Mouse (Mus musculus) layer of hippocampus, adult 11-12 months (tissue): ENCODE data around the gene Ceacam19.
A peak's percentile ranks its signal among the peaks of the same experiment; 100 is the strongest.

Source experiments
- DNase-seq: peaks from one replicate; pipeline ENCODE4 v3.0.0; 2022; ENCODE audit warnings: low spot score

Ceacam19 gene

GRCm38 (mm10) chr7:19880754-19881153 lies 7.0 kb downstream of the Ceacam19 start:
- no peak for DNase-seq

GRCm38 (mm10) chr7:19876781-19877425 lies 10.9 kb downstream of the Ceacam19 start:
- DNase-seq: no peak

- DNase-seq: peak; percentile 63
Measured at GRCm38 (mm10) chr7:19875948-19876682, 11.7 kb downstream of the Ceacam19 start.

GRCm38 (mm10) chr7:19871943-19872601 lies 15.7 kb downstream of the Ceacam19 start:
- no peak for DNase-seq

- peak; percentile 33 for DNase-seq
Measured at GRCm38 (mm10) chr7:19871137-19871621, 16.6 kb downstream of the Ceacam19 start.

- no peak for DNase-seq
Measured at GRCm38 (mm10) chr7:19867751-19868399, 19.9 kb downstream of the Ceacam19 start.

- no peak for DNase-seq
Measured at GRCm38 (mm10) chr7:19866490-19866889, 21.3 kb downstream of the Ceacam19 start.

GRCm38 (mm10) chr7:19865246-19866036 lies 22.3 kb downstream of the Ceacam19 start:
- no peak for DNase-seq

GRCm38 (mm10) chr7:19864241-19864640 lies 23.5 kb downstream of the Ceacam19 start:
- DNase-seq: no peak

GRCm38 (mm10) chr7:19861199-19861598 lies 26.6 kb downstream of the Ceacam19 start, which contains the start of gene Ceacam16:
Ceacam16 (minus strand) TSS chr7:19861299.
- DNase-seq: no peak

GRCm38 (mm10) chr7:19859740-19860139 lies 28.0 kb downstream of the Ceacam19 start:
- no peak for DNase-seq

- DNase-seq: no peak
Measured at GRCm38 (mm10) chr7:19856283-19856682, 31.5 kb downstream of the Ceacam19 start.

GRCm38 (mm10) chr7:19855663-19856062 lies 32.1 kb downstream of the Ceacam19 start:
- no peak for DNase-seq

GRCm38 (mm10) chr7:19853526-19853925 lies 34.2 kb downstream of the Ceacam19 start:
- DNase-seq: no peak

- DNase-seq: no peak
Measured at GRCm38 (mm10) chr7:19851858-19852570, 35.8 kb downstream of the Ceacam19 start, which contains the start of gene Gm19345. Gm19345 (plus strand) TSS chr7:19852003.

GRCm38 (mm10) chr7:19844521-19845171 lies 43.1 kb downstream of the Ceacam19 start:
- DNase-seq: no peak

- DNase-seq: peak; percentile 73
Measured at GRCm38 (mm10) chr7:19843561-19843960, 44.2 kb downstream of the Ceacam19 start.

GRCm38 (mm10) chr7:19842885-19843504 lies 44.8 kb downstream of the Ceacam19 start:
- no peak for DNase-seq

GRCm38 (mm10) chr7:19841686-19842413 lies 45.9 kb downstream of the Ceacam19 start:
- DNase-seq: no peak
